Mouse (Mus musculus) forebrain, embryonic 14.5 days (tissue): ENCODE results near the gene Gys1. TPM values are rescaled to one million over a fixed set of nuclear protein-coding genes. Genes with fewer than 3 reads are reported as not detected.

Experiments
- ATAC-seq: fragments of 200-750 bp; cut with Nextera tagmentation; 2 replicates; pipeline ENCODE4 v1.8.0; 2017; ENCODE audit warnings: mild to moderate bottlenecking, moderate library complexity
- DNase-seq: peaks from one replicate; pipeline ENCODE4 v3.0.0-alpha.2; 2015; ENCODE audit warnings: low spot score
- H3K27ac ChIP-seq: fragments of 300-500 bp; sonication (generic); 2 replicates; pipeline ENCODE4 v1.5.1; 2014; ENCODE audit warnings: low read depth, mild to moderate bottlenecking, control low read depth, low read length, moderate library complexity
- H3K27me3 ChIP-seq: fragments of 300-500 bp; sonication (generic); replicated peaks from 2 replicates; pipeline ENCODE4 v1.6.1; 2014; ENCODE audit warnings: low read length, control low read depth, mixed read lengths; ENCODE audit not compliant: control insufficient read depth, insufficient read depth
- H3K36me3 ChIP-seq: fragments of 300-500 bp; sonication (generic); 2 replicates; pipeline ENCODE4 v1.6.1; 2014; ENCODE audit warnings: low read length, control low read depth; ENCODE audit not compliant: control insufficient read depth, insufficient read depth
- H3K4me1 ChIP-seq: fragments of 300-500 bp; sonication (generic); 2 replicates; pipeline ENCODE4 v1.6.1; 2014; ENCODE audit warnings: antibody characterized with exemption, low read length, control low read depth; ENCODE audit not compliant: control insufficient read depth, insufficient read depth
- H3K4me2 ChIP-seq: fragments of 300-500 bp; sonication (generic); 2 replicates; pipeline ENCODE4 v1.6.1; 2014; ENCODE audit warnings: mild to moderate bottlenecking, control low read depth, low read length
- H3K4me3 ChIP-seq: fragments of 300-500 bp; sonication (generic); 2 replicates; pipeline ENCODE4 v1.5.1; 2014; ENCODE audit warnings: low read depth, low read length, control low read depth
- H3K9ac ChIP-seq: fragments of 300-500 bp; sonication (generic); 2 replicates; pipeline ENCODE4 v1.6.1; 2014; ENCODE audit warnings: mild to moderate bottlenecking, low read length, control low read depth, moderate library complexity
- H3K9me3 ChIP-seq: fragments of 300-500 bp; sonication (generic); replicated peaks from 2 replicates; pipeline ENCODE4 v1.6.1; 2016; ENCODE audit warnings: low read length, control low read depth, mixed read lengths; ENCODE audit not compliant: control insufficient read depth
- WGBS: fragments of 180-500 bp; shearing (Covaris S2); extraction: QIAGEN DNeasy Blood & Tissue Kit; methylation state at CpG from one replicate; pipeline ENCODE4 v1.1.7; 2014; 5-methylcytosine and 5-hydroxymethylcytosine counted together
- polyA plus RNA-seq: library from polyadenylated mRNA; unstranded; fragments of >200 nt; fragmentation: Nextera tagmentation; extraction: Ambion mirVana; gene quantifications from 2 replicates; pipeline ENCODE4 v1.2.1, GENCODE M21; 2014

The Gys1 gene
- polyA plus RNA-seq, 1 experiment from 2014 or later, result 13.4 TPM

DNA sequence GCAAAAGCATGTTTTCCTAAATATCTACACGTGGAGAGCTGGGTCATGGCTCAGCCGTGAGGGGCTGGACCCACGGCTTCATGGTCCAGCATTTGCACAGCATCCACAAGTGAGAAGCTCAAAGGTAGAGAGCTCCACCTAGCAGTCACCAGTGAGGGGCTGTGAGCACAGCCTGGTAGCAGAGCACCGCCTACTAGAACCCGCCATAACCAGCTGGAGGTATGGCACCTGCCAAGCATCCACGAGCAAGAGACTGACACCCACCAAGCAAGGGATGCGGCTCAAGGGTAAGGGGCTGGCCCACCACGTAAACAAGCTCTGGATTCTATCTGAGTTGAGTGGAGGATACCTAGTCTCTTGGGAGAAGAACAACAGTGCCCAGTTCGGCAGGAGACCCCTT is 30.9 kb downstream of the Gys1 start:
- 86% methylated on average over 9 of the region's 9 CpGs for WGBS

DNA sequence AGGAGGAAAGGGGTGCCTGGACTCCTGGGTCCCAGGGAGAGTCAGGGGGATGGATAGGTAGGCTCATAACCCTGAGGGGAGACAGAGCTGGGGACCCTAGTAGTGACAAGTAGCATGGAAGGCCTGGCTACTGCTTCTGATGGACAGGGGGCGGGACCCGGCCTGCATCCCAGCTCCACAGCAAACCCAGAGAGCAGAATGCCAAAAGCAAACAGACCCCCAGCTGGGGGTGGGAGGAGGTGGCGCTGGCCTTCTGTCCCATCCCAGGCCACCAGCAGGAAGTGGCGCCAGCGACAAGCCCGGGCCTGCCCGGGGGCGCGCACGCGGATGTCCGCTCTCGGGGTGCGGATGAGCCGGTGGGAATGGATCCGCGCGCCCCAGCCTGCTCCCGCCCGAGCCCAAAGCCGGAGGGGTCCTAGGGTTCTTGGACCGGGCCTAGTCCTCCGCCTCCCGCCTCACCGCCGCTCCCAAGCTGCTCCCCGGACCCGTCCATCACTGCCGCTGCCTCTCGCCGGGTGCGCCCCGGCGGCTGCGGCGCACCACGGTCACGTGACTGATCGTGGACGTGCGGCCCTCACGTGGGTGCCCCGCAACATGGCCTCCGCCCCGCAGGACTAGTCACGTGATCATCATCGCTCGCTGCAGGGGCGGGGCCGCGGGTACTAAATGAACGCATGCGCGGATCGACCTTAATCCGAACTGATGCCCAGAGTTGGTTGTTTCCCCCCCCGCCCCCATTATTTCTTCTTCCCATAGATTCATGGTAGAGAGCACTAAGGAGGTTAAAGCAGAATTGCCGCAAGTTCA is 31.8 kb downstream of the Gys1 start, which contains the start of gene Bax:
TSS of gene Bax (minus strand) at position 616 of the 807 bp plus-strand sequence.
- DNase-seq, result peak; percentile 99
- peak within 1 kb of the TSS; percentile 86 for H3K4me3 ChIP-seq
- H3K27ac ChIP-seq, result peak within 1 kb of the TSS; percentile 52
- peak within 1 kb of the TSS; percentile 92 for H3K4me2 ChIP-seq
- H3K27me3 ChIP-seq, result no peaks in the 10 kb centered on the region
- peak within 1 kb of the TSS; percentile 88 for H3K9ac ChIP-seq
- under 1% methylated on average over 55 of the region's 58 CpGs for WGBS
- ATAC-seq, result peak; percentile 87
- H3K36me3 ChIP-seq, result peaks cover 40% of the 10 kb centered on the region
- H3K4me1 ChIP-seq, result peaks cover 9% of the 10 kb centered on the region; the same call in 1 of the 2 replicates
- no peaks in the 10 kb centered on the region for H3K9me3 ChIP-seq

More for the DNA sequence above, 30.9 kb downstream of the Gys1 start:
- Histone ChIP-seq H3K4me2 (peak overlapping the region; percentile 92), H3K27me3 (no peaks in the 10 kb centered on the region), H3K27ac (no peak overlapping the region), H3K9me3 (no peaks in the 10 kb centered on the region), H3K9ac (peak overlapping the region; percentile 88; the same call in 1 of the 2 replicates), H3K4me3 (peak overlapping the region; percentile 86), H3K4me1 (peaks cover 11% of the 10 kb centered on the region), H3K36me3 (peaks cover 44% of the 10 kb centered on the region)
- no peak for DNase-seq
- ATAC-seq, result no peak

DNA sequence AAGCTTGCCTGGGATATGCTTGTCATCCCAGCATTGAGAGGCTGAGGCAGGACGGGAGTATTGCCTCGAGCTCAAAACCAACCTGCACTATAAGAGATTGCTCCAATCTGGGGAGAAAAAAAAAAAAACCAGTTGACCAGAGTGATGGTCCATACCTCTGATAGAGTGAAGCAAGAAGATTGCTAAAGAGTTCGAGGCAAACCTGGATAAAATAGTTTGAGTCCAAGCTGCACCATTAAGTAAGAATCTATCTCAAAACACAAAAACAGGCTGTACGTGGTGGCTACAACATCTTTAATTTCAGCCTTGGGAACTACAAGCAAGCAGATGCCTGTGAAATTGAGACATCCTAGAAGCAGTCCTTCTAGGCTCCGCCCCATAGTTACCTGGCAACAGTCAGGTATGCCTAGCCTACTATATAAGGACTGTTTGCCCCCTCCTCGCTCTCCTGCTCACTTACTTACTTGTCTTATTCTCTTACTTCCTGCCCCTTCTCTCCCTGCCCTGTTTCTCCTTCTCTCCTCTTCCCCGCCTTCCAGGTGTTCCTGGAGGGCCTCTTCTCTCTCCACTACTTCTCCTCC is 32.5 kb downstream of the Gys1 start:
- no peak overlapping the region for H3K27ac ChIP-seq
- peak overlapping the region; percentile 88; the same call in 1 of the 2 replicates for H3K9ac ChIP-seq
- DNase-seq (no peak), ATAC-seq (no peak)
- peak overlapping the region; percentile 92 for H3K4me2 ChIP-seq
- no peaks in the 10 kb centered on the region for H3K27me3 ChIP-seq
- H3K4me3 ChIP-seq, result peak overlapping the region; percentile 86
- H3K4me1 ChIP-seq, result peaks cover 9% of the 10 kb centered on the region; the same call in 1 of the 2 replicates
- peaks cover 33% of the 10 kb centered on the region for H3K36me3 ChIP-seq
- no peaks in the 10 kb centered on the region for H3K9me3 ChIP-seq
- 33% methylated on average over 7 of the region's 7 CpGs for WGBS

DNA sequence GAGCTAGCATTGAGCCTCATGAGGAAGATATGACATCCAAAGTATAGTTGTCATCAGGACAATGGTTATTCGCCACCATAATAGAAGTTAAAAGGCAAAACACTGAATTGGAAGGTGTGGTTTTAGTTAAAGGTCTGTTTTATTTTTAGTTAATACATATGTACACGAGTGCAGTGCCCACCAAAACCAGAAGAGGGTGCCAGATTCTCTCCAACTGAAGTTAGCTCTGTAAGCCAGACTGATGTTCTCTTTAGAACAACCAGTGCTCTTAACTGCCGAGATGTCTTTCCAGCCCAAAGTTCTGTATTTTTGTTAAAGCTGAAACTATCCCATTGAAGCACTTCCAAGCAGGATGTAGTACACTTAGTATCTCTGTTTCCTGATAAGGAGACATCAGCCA is 36.2 kb downstream of the Gys1 start:
- Histone ChIP-seq H3K27ac (no peak overlapping the region), H3K9ac (no peak overlapping the region), H3K9me3 (no peaks in the 10 kb centered on the region), H3K4me2 (no peak overlapping the region), H3K36me3 (no peaks in the 10 kb centered on the region), H3K4me1 (peaks cover 3% of the 10 kb centered on the region; the same call in 1 of the 2 replicates), H3K4me3 (no peak overlapping the region), H3K27me3 (no peaks in the 10 kb centered on the region)
- WGBS, result 5% methylated on average over 3 of the region's 3 CpGs
- no peak for ATAC-seq
- peak; percentile 88 for DNase-seq

DNA sequence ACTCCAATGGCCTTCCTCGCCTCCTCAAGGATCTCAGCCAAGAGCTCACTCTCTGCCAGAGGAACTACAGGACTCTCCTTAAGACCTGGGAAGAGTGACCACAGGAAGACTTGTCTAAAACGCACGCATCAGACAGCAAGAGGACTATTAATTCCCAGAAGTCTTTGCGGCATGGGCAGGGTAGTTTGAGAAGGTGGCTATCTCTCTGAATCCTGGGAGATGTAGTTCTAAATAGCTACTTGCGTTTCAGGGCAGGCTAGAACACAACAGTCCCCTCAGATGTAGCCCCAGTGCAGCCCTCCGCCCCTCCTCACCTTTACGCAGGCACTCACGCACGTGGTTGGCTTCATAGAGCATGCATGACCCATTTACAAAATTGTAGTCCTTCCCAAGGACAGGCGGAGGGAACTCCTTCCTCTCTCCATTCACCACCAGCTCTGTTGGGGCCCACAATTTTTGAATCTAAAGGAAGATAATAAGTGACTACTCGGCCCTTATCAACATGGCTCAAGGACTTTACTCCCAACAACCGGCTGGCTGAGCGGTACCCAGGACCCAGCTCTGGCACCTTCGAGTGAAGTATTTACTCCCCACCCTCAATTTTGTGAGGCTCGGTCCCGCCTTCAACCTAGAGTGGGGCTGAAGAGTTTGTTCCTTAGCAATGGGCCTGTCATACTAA is 40.8 kb downstream of the Gys1 start:
- WGBS, result 71% methylated on average over 16 of the region's 16 CpGs
- Histone ChIP-seq H3K4me1 (no peaks in the 10 kb centered on the region), H3K27ac (no peak overlapping the region), H3K4me2 (no peak overlapping the region), H3K27me3 (no peaks in the 10 kb centered on the region), H3K9me3 (no peaks in the 10 kb centered on the region), H3K4me3 (no peak overlapping the region), H3K9ac (peak overlapping the region; percentile 25; the same call in 1 of the 2 replicates), H3K36me3 (no peaks in the 10 kb centered on the region)
- DNase-seq (peak; percentile 49), ATAC-seq (no peak)

DNA sequence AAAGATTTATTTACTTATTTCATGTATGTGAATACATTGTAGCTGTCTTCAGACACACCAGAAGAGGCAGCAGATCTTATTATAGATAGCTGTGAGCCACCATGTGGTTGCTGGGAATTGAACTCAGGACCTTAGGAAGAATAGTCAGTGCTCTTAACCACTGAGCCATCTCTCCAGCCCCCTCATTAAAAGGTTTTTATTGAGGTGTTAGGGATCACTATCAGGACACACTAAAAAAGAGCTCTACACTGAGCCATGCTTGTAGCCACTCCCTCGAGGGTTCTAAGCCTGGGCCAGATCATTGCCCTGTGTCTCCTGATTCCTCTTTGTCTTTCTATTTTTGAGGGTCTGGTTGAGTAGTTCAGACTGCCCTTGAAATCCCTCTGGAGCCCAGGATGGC is 41.8 kb downstream of the Gys1 start:
- WGBS, result 54% methylated on average over 1 of the region's 1 CpGs
- H3K4me3 ChIP-seq, result no peak overlapping the region

DNA sequence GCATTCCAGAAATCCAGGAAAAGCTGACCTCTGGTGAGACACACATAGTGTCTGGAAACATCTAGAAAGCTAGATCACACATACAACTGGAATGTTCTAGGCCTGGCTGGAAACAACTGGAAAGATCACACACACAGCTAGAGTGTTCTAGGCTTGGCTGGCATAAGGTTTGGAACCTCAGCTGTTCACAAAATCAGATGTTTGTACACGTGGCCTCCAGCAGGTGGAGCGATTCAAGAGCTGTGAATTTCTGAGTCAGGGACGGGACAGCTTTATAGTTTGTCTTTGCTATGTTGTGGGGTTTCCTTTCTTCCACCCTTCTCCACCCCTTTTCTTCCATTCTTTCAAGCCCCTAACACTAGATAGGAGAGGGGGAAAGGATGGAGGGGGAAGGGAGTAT is 42.4 kb downstream of the Gys1 start:
- H3K36me3 ChIP-seq, result no peaks in the 10 kb centered on the region
- DNase-seq (peak; percentile 84), ATAC-seq (0 out of 2 replicates have a peak, but pooled peaks have one; percentile 52)
- H3K4me2 ChIP-seq, result no peak overlapping the region
- no peaks in the 10 kb centered on the region for H3K9me3 ChIP-seq
- no peak overlapping the region for H3K9ac ChIP-seq
- no peak overlapping the region for H3K4me3 ChIP-seq
- no peaks in the 10 kb centered on the region for H3K27me3 ChIP-seq
- no peaks in the 10 kb centered on the region for H3K4me1 ChIP-seq
- 5% methylated on average over 3 of the region's 3 CpGs for WGBS
- H3K27ac ChIP-seq, result no peak overlapping the region

More for the DNA sequence above, 41.8 kb downstream of the Gys1 start:
- no peak overlapping the region for H3K27ac ChIP-seq
- DNase-seq (no peak), ATAC-seq (no peak)
- no peaks in the 10 kb centered on the region for H3K4me1 ChIP-seq
- H3K9ac ChIP-seq, result no peak overlapping the region
- H3K9me3 ChIP-seq, result no peaks in the 10 kb centered on the region
- no peaks in the 10 kb centered on the region for H3K36me3 ChIP-seq
- no peak overlapping the region for H3K4me2 ChIP-seq
- no peaks in the 10 kb centered on the region for H3K27me3 ChIP-seq

DNA sequence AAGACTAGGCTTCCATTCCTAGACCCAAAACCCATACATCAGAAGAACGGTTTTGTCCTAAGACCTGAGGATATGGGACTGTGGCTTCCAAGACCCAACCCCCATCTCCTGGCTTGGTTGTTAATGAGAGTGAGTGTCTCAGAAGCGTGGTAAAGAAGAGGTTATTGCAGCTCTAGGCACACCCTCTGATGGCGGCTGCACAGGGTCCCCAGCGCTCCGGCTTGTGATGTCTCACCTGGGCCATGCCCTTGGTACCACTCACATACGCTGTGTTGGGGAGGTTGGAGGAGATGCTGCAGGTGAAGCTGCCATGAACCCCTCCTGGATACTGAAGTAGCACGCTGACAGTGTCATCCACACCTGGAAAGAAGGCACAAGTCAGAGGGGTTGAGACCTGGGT is 44.1 kb downstream of the Gys1 start:
- no peak overlapping the region for H3K9ac ChIP-seq
- no peaks in the 10 kb centered on the region for H3K9me3 ChIP-seq
- ATAC-seq (no peak), DNase-seq (no peak)
- 96% methylated on average over 7 of the region's 7 CpGs for WGBS
- no peak overlapping the region for H3K27ac ChIP-seq
- H3K4me3 ChIP-seq, result no peak overlapping the region
- no peaks in the 10 kb centered on the region for H3K4me1 ChIP-seq
- no peak overlapping the region for H3K4me2 ChIP-seq
- no peaks in the 10 kb centered on the region for H3K36me3 ChIP-seq
- H3K27me3 ChIP-seq, result no peaks in the 10 kb centered on the region
